Mouse (Mus musculus) CD8-positive naive resting alpha-beta T cell, adult 2 months (primary cell): ENCODE data around the gene Alg5.
"Not testable (repeated sequence)": the region's sequence is repeated elsewhere in the genome, so short reads cannot be mapped to it uniquely, and the experiment has no call there.

ENCODE experiments used
- DNase-seq, 2 experiments: peaks; one replicate each; pipeline ENCODE4 v3.0.0; 2022; ENCODE audit warnings: low read depth in 2 of 2, low spot score in 2 of 2

Gene Alg5

GRCm38 (mm10) chr3:54736101-54736927 is 975 bp downstream of the Alg5 start:
- DNase-seq: peak in 1 of 2 experiments; percentile 3

- no peak for DNase-seq
Observed at GRCm38 (mm10) chr3:54737317-54737716, 2.0 kb downstream of the Alg5 start.

- DNase-seq: no peak
Observed at GRCm38 (mm10) chr3:54741965-54742364, 6.6 kb downstream of the Alg5 start.

- DNase-seq: no peak
Observed at GRCm38 (mm10) chr3:54745799-54746198, 10.5 kb downstream of the Alg5 start.

GRCm38 (mm10) chr3:54753411-54753810 is 18.1 kb downstream of the Alg5 start:
- no peak for DNase-seq

GRCm38 (mm10) chr3:54755145-54756041 is 20.1 kb downstream of the Alg5 start, which contains the start of gene Smad9:
Smad9 (plus strand) TSS chr3:54755582.
- no peak for DNase-seq

- no peak for DNase-seq
Observed at GRCm38 (mm10) chr3:54756058-54756457, 20.7 kb downstream of the Alg5 start.

GRCm38 (mm10) chr3:54757446-54757845 is 22.1 kb downstream of the Alg5 start:
- DNase-seq: no peak

- DNase-seq: no peak
Observed at GRCm38 (mm10) chr3:54759211-54759610, 23.9 kb downstream of the Alg5 start.

- no peak for DNase-seq
Observed at GRCm38 (mm10) chr3:54760321-54761115, 25.2 kb downstream of the Alg5 start.

GRCm38 (mm10) chr3:54761258-54761657 is 25.9 kb downstream of the Alg5 start:
- DNase-seq: no peak

GRCm38 (mm10) chr3:54764418-54764817 is 29.1 kb downstream of the Alg5 start:
- DNase-seq: no peak

GRCm38 (mm10) chr3:54765521-54765920 is 30.2 kb downstream of the Alg5 start:
- not testable (repeated sequence) for DNase-seq

- no peak for DNase-seq
Observed at GRCm38 (mm10) chr3:54766034-54766433, 30.7 kb downstream of the Alg5 start.

- DNase-seq: no peak
Observed at GRCm38 (mm10) chr3:54766811-54767210, 31.5 kb downstream of the Alg5 start.

GRCm38 (mm10) chr3:54768592-54768991 is 33.3 kb downstream of the Alg5 start:
- DNase-seq: no peak

GRCm38 (mm10) chr3:54769349-54770275 is 34.3 kb downstream of the Alg5 start:
- no peak for DNase-seq

GRCm38 (mm10) chr3:54773613-54774012 is 38.3 kb downstream of the Alg5 start:
- no peak for DNase-seq

- no peak for DNase-seq
Observed at GRCm38 (mm10) chr3:54775989-54776631, 40.8 kb downstream of the Alg5 start.

- no peak for DNase-seq
Observed at GRCm38 (mm10) chr3:54790601-54791000, 55.3 kb downstream of the Alg5 start.
